Mouse (Mus musculus): Measurements from ENCODE around the gene 4922502D21Rik. TPM values are rescaled to one million over a fixed set of nuclear protein-coding genes. Genes with fewer than 3 reads are reported as not detected.

The 4922502D21Rik gene
- total RNA-seq, 1 experiment from 2014 or later, result not detected

DNA sequence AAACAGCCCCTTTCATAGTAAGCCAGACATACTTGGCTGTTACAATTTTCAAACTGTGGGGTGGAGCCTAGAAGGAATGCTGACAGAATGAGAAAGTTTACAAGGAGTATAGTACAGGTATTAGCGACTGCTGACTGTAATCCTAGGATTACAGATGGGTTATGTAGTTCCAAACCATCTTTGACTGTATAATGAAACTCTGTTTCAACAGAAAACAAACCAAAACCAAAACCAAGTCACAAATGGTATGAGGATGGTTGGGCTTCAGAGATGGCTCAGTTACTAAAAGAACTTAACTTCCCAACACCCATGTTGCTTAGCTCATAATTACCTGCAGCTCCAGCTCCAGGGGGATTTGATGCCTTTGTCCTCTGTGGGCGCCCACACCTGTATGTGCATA is 15.1 kb downstream of the 4922502D21Rik start:
- ATAC-seq (ENCODE audit: extremely low read depth, insufficient number of reproducible peaks, low FRiP score, poor library complexity, severe bottlenecking), result no peak

- no peak for ATAC-seq (ENCODE audit: extremely low read depth, insufficient number of reproducible peaks, low FRiP score, poor library complexity, severe bottlenecking)
Measured at GRCm38 (mm10) chr6:129315698-129316097, 15.9 kb downstream of the 4922502D21Rik start.

GRCm38 (mm10) chr6:129314655-129315168 is 16.9 kb downstream of the 4922502D21Rik start:
- no peak for ATAC-seq (ENCODE audit: extremely low read depth, insufficient number of reproducible peaks, low FRiP score, poor library complexity, severe bottlenecking)

DNA sequence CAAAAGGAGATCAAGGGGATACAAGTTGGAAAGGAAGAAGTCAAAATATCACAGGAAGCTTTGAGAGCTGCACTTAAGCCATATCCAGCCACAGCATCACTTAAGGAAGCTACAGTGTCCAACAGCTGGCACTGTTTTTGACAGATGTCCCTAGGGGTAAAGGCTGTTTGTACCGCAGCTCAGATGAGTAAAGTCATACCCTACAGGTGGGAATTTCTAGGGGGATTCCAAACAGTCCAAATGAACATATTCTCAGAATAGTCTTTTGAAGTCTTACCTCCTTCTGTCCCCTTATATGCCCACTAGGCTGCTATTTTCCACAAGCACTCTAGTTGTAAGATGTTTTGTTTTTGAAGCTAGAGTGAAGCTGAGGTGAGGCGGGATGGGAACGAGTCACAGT is 19.1 kb downstream of the 4922502D21Rik start:
- no peak for ATAC-seq (ENCODE audit: extremely low read depth, insufficient number of reproducible peaks, low FRiP score, poor library complexity, severe bottlenecking)

- no peak for ATAC-seq (ENCODE audit: extremely low read depth, insufficient number of reproducible peaks, low FRiP score, poor library complexity, severe bottlenecking)
Measured at GRCm38 (mm10) chr6:129304180-129304579, 27.4 kb downstream of the 4922502D21Rik start.

- no peak for ATAC-seq (ENCODE audit: extremely low read depth, insufficient number of reproducible peaks, low FRiP score, poor library complexity, severe bottlenecking)
Measured at GRCm38 (mm10) chr6:129288708-129289107, 42.9 kb downstream of the 4922502D21Rik start.

DNA sequence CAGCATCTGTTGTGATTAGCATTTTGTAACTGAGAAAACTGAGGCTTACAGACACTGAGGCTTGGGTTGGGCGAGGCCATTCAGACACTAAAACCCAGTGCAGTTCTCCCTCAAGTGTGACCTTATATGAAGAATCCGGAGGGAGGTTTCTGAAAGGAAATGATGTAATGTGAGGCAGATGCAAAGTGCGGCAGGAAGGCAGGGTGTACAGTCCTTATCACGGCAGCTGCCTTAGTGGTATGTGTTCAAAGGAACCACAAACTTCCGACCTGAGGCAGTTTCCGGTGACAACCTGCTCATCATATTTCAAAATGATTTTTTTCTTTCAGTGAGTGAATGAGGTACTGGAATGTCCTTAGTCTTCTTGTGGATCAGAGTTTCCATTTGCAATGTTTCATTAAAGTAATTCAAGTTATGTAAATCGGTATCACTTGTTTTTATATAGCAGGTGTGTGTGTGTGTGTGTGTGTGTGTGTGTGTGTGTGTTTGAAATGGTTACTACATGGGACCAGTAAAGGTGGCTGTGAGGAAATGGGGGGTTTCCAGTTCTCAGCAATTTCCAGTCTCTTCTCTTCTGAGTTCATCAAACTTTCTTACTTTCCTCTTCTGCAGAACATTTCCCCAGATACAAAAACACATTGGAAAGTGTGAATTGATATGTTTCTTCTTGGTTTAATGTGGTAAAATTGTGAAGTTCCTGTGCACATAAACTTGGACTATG is 47.1 kb downstream of the 4922502D21Rik start:
- peak; percentile 99 for ATAC-seq (ENCODE audit: extremely low read depth, insufficient number of reproducible peaks, low FRiP score, poor library complexity, severe bottlenecking)

DNA sequence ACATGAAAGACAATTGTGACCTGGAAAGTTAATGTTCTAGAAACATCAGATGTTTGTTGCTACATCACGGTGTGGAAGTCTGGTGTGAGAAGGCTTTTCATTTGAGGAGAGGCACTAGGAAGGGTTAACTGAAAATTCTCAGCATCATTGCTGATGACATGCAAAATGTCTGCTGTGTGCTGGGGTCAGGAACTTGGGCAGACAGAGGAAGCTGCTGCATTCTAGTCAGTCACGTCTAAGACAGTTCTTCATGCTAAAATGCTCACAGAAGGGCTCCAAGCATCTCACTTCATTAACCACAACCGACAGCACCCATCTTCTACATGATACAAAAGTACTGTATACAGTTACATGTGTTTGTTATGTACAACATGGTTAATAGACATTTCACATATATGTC is 48.3 kb downstream of the 4922502D21Rik start:
- ATAC-seq (ENCODE audit: extremely low read depth, insufficient number of reproducible peaks, low FRiP score, poor library complexity, severe bottlenecking), result peak; percentile 31; the same call in 1 of the 2 replicates

DNA sequence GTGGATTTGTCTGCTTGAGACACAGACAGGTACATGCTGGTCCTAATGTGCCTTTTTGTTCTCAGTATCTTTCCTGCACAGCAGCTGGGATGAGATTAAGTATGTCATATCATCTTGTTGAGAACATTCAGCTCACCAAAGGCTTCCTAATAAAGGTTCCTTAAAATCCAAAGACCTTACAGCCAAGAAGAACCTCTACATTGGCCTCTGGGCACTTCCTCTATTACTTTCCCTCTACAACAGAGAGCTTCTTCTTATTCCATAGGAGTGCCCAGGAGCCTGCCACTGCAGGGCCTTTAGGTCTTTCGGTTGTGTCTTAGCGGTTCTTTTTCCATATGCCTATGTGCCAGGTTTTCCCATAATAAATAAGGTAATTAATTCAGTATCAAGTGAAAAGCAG is 55.1 kb downstream of the 4922502D21Rik start:
- no peak for ATAC-seq (ENCODE audit: extremely low read depth, insufficient number of reproducible peaks, low FRiP score, poor library complexity, severe bottlenecking)

DNA sequence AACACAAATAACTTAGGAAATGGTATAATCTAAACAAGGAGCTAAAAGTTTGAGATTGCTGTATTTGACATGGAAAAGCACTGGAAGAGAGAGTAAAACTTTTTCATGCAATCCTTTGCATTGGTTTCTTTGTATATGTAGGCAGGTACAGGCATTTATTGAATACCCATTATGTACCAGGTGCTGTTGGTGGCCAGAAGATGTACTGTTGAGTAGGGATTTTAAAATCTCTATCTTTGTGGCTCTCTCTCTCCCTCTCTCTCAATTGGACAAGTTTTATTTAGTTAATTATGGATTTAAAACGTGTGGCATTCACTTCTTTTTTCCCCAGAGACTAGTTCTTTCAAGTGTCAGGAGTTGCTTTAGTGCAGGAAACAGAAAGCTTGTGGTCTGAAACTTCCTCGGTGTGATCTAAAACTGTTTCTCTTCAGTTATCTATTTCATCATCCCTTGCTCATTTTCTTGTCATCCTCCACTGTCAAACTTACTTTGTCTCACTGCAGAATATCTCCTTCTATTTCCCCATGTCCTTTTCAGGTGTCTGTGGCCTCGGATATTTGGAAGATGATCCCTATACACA is 55.9 kb downstream of the 4922502D21Rik start:
- no peak for ATAC-seq (ENCODE audit: extremely low read depth, insufficient number of reproducible peaks, low FRiP score, poor library complexity, severe bottlenecking)

GRCm38 (mm10) chr6:129275220-129275619 is 56.4 kb downstream of the 4922502D21Rik start, which contains the start of gene Cd69:
Gene Cd69, minus strand, starts transcription at chr6:129275436.
- peak; percentile 87 for ATAC-seq (ENCODE audit: extremely low read depth, insufficient number of reproducible peaks, low FRiP score, poor library complexity, severe bottlenecking)

DNA sequence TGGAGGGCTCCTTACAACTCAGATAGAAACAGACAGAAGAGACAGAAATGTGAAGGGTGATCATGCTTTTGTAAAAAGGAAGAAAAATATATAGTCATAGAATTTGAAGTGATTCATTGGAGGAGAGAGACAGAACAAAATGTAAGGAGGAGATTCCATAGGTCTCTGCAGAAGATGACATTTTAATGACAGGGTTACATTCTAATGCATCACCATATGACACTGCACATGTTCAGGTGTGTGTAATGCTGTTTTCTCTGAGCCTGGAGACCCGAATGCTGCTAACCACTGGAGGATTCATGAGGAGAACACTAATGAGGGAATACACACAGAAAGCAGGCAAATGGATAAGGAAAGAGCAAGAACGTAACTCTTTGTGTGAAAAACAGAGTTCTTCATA is 57.1 kb downstream of the 4922502D21Rik start:
- ATAC-seq (ENCODE audit: extremely low read depth, insufficient number of reproducible peaks, low FRiP score, poor library complexity, severe bottlenecking), result no peak

DNA sequence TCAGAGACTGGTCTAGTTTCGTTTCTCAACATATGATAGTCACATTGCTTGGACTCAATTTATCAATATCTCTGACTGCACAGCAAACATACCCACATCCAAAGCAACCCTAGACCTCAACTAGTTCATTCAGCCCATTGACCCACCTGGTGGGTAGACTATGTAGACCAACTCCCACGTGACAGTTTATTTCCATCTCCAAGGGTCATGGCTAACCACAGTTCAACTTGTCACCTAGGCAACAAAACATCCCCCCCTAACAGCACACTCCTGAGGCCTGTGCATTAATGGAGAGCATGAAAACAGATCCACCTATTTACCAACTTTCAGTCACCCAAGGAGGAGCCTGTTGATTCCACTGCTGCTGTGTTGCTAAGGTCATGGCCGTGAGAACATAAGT is 57.9 kb downstream of the 4922502D21Rik start:
- ATAC-seq (ENCODE audit: extremely low read depth, insufficient number of reproducible peaks, low FRiP score, poor library complexity, severe bottlenecking), result peak; percentile 80

Other genes starting within 250 kb of the 4922502D21Rik start
- 0.23 and 0.25 TPM in 2 replicates for gene Clec2e, start 230.9 kb downstream of the 4922502D21Rik start, total RNA-seq (2017)
- 513 and 543 TPM in 2 replicates for gene Clec2d, start 151.2 kb downstream of the 4922502D21Rik start, total RNA-seq (2017)
- gene Cd69, start 56.4 kb downstream of the 4922502D21Rik start, total RNA-seq (2017), result 295 and 306 TPM in 2 replicates
- gene Clec12a, start 10.9 kb upstream of the 4922502D21Rik start, total RNA-seq (2017), result 59.1 and 63.0 TPM in 2 replicates
- gene Clec12b, start 54.1 kb upstream of the 4922502D21Rik start, total RNA-seq (2017), result 1.2 and 1.7 TPM in 2 replicates
- 32.7 and 39.8 TPM in 2 replicates for gene Clec1b, start 65.5 kb upstream of the 4922502D21Rik start, total RNA-seq (2017)
- 4.3 and 5.4 TPM in 2 replicates for gene Clec9a, start 77.1 kb upstream of the 4922502D21Rik start, total RNA-seq (2017)
- 3.6 and 4.3 TPM in 2 replicates for gene Clec1a, start 120.2 kb upstream of the 4922502D21Rik start, total RNA-seq (2017)
- gene Olr1, start 175.4 kb upstream of the 4922502D21Rik start, total RNA-seq (2017), result 0.49 and 2.2 TPM in 2 replicates
- 1.5 TPM in 1 of 2 replicates, not detected in the other for gene Tmem52b, start 180.8 kb upstream of the 4922502D21Rik start, total RNA-seq (2017)
- gene Gabarapl1, start 201.4 kb upstream of the 4922502D21Rik start, total RNA-seq (2017), result 9.6 and 10.1 TPM in 2 replicates
- gene Klre1, start 246.1 kb upstream of the 4922502D21Rik start, total RNA-seq (2017), result 3.6 and 3.7 TPM in 2 replicates

Data from neutrophil, adult 5-6 weeks (primary cell).